Mouse (Mus musculus) midbrain, embryonic 15.5 days (tissue): ENCODE data around the gene Tle3. TPM values are rescaled to one million over a fixed set of nuclear protein-coding genes. Genes with fewer than 3 reads are reported as not detected.

ENCODE experiments used
- ATAC-seq: fragments of 200-750 bp; cut with Nextera tagmentation; replicated peaks from 2 replicates; pipeline ENCODE4 v1.8.0; 2017; ENCODE audit warnings: moderate TSS enrichment
- H3K27ac ChIP-seq: fragments of 300-500 bp; sonication (generic); 2 replicates; pipeline ENCODE4 v1.5.1; 2015; ENCODE audit warnings: mild to moderate bottlenecking, inconsistent platforms
- H3K27me3 ChIP-seq: fragments of 300-500 bp; sonication (generic); replicated peaks from 2 replicates; pipeline ENCODE4 v1.6.1; 2015; ENCODE audit warnings: inconsistent platforms
- H3K36me3 ChIP-seq: fragments of 300-500 bp; sonication (generic); replicated peaks from 2 replicates; pipeline ENCODE4 v1.6.1; 2015; ENCODE audit warnings: inconsistent platforms
- H3K4me1 ChIP-seq: fragments of 300-500 bp; sonication (generic); 2 replicates; pipeline ENCODE4 v1.6.1; 2015; ENCODE audit warnings: inconsistent platforms
- H3K4me2 ChIP-seq: fragments of 300-500 bp; sonication (generic); 2 replicates; pipeline ENCODE4 v1.6.1; 2015; ENCODE audit warnings: inconsistent platforms, mild to moderate bottlenecking, moderate library complexity
- H3K4me3 ChIP-seq: fragments of 300-500 bp; sonication (generic); 2 replicates; pipeline ENCODE4 v1.5.1; 2015; ENCODE audit warnings: mild to moderate bottlenecking, inconsistent platforms
- H3K9ac ChIP-seq: fragments of 300-500 bp; sonication (generic); 2 replicates; pipeline ENCODE4 v1.6.1; 2015; ENCODE audit warnings: mild to moderate bottlenecking, inconsistent platforms
- H3K9me3 ChIP-seq: fragments of 300-500 bp; sonication (generic); 2 replicates; pipeline ENCODE4 v1.6.1; 2016; ENCODE audit warnings: inconsistent platforms
- WGBS: fragments of 180-500 bp; shearing (Covaris S2); methylation state at CpG from one replicate; pipeline ENCODE4 v1.1.7; 2015; ENCODE audit warnings: mixed read lengths; 5-methylcytosine and 5-hydroxymethylcytosine counted together
- polyA plus RNA-seq: library from polyadenylated mRNA; unstranded; fragments of >200 nt; fragmentation: Nextera tagmentation; extraction: Ambion mirVana; gene quantifications from 2 replicates; pipeline ENCODE4 v1.2.1, GENCODE M21; 2015

The Tle3 gene
- polyA plus RNA-seq, 1 experiment from 2014 or later, result 34.9 TPM

GRCm38 (mm10) chr9:61336591-61337587, 35.3 kb upstream of the Tle3 start:
- no peak overlapping the region for H3K4me3 ChIP-seq
- no peak overlapping the region for H3K9ac ChIP-seq
- no peak overlapping the region for H3K4me2 ChIP-seq
- H3K36me3 ChIP-seq, result no peaks in the 10 kb centered on the region
- 0 out of 2 replicates have a peak, but pooled peaks cover 5% of the 10 kb centered on the region for H3K4me1 ChIP-seq
- H3K27me3 ChIP-seq, result peaks cover 10% of the 10 kb centered on the region; the same call in 1 of the 2 replicates
- no peak for ATAC-seq
- no peaks in the 10 kb centered on the region for H3K9me3 ChIP-seq
- no peak overlapping the region for H3K27ac ChIP-seq
- 42% methylated on average over 17 of the region's 17 CpGs for WGBS

DNA sequence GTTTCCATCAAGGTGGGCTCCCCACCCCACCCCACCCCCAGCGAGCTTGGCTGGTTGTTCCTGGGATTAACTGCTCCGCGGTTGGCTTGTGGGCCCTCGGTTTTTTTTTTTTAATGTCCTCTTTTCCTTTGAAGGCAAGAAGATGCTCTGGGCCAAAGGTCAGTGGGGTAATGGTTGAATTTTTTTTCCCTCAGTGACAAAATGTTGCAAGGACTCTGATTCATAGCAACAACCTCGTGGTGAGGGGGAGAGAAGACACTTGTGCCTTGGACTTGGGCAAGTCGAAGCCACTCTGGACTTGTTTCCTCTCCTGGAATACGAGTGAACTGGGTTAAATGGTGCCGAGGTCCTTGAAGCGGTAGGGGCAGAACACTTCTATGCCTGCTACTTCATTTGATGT, 34.5 kb upstream of the Tle3 start:
- Histone ChIP-seq H3K4me2 (no peak overlapping the region), H3K4me3 (no peak overlapping the region), H3K9ac (no peak overlapping the region), H3K4me1 (0 out of 2 replicates have a peak, but pooled peaks cover 5% of the 10 kb centered on the region), H3K27me3 (peaks cover 12% of the 10 kb centered on the region; the same call in 1 of the 2 replicates), H3K27ac (no peak overlapping the region), H3K36me3 (no peaks in the 10 kb centered on the region), H3K9me3 (no peaks in the 10 kb centered on the region)
- ATAC-seq, result no peak
- 23% methylated on average over 9 of the region's 9 CpGs for WGBS

DNA sequence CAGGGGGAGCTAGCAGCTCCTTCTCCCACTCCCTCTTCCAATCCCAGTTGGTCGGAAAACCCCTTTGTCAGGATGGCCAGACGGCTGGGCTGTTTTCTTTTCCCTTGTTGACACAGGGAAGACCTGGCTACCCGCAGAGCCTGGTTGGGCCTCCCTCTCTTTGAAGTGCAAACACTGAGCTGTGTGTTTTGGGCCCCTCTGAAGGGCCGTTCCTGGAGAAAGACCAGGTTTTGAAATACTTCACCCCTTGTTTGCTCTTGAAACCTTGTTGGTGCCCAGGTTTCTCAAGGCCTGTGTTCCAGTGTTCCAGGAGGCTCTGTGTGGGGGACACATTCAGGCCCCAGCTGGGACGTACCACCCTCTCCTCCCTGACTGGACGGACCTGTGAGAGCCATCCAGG, 32.9 kb upstream of the Tle3 start:
- no peak for ATAC-seq
- H3K4me1 ChIP-seq, result 0 out of 2 replicates have a peak, but pooled peaks cover 5% of the 10 kb centered on the region
- H3K4me3 ChIP-seq, result no peak overlapping the region
- no peak overlapping the region for H3K27ac ChIP-seq
- H3K9me3 ChIP-seq, result no peaks in the 10 kb centered on the region
- H3K36me3 ChIP-seq, result no peaks in the 10 kb centered on the region
- WGBS, result 29% methylated on average over 6 of the region's 6 CpGs
- H3K4me2 ChIP-seq, result no peak overlapping the region
- H3K9ac ChIP-seq, result no peak overlapping the region
- peaks cover 12% of the 10 kb centered on the region; the same call in 1 of the 2 replicates for H3K27me3 ChIP-seq

DNA sequence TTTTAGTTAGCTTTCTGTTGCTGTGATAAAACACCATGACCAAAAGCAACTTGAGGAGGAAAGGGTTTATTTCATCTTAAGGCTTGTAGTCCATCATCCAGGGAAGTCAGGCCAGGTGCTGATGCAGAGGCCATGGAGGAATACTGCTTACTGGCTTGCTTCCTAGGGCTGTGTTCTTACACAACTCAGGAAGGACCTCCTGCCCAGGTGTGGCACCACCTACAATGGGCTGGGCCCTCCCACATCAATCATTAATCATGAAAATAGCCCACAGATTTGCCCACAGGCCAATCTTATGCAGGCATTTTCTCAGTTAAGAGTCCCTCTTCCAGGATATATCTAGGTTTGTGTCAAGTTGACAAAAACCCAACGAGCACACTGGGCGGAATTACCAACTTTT, 31.8 kb upstream of the Tle3 start:
- WGBS, result 91% methylated on average over 2 of the region's 2 CpGs
- Histone ChIP-seq H3K36me3 (no peaks in the 10 kb centered on the region), H3K4me1 (0 out of 2 replicates have a peak, but pooled peaks cover 5% of the 10 kb centered on the region), H3K9ac (no peak overlapping the region), H3K9me3 (no peaks in the 10 kb centered on the region), H3K4me3 (no peak overlapping the region), H3K27ac (no peak overlapping the region), H3K4me2 (no peak overlapping the region), H3K27me3 (peaks cover 15% of the 10 kb centered on the region; the same call in 1 of the 2 replicates)
- ATAC-seq, result no peak

DNA sequence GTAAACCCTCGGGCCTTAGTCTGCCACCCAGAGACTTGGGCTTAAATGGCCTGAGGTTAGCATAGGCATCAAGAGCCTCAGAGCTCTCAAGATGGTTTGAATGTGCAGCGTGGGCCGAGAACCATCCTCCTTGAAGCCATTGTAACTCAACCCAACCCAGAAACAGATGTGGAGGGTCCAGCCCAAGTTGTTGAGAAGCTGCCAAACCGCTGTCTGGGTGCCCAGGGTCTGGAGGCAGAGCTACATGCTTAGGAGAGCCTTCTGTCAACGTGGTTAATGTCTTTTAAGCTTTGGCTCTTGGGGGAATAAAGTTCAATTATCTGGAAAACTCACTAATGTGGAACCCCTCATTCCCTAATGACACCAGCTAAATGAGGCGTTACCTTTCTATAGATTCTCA, 29.9 kb upstream of the Tle3 start:
- H3K27me3 ChIP-seq, result peaks cover 13% of the 10 kb centered on the region; the same call in 1 of the 2 replicates
- H3K4me1 ChIP-seq, result peaks cover 10% of the 10 kb centered on the region; the same call in 1 of the 2 replicates
- no peak overlapping the region for H3K9ac ChIP-seq
- no peak overlapping the region for H3K4me3 ChIP-seq
- no peak overlapping the region for H3K27ac ChIP-seq
- WGBS, result 71% methylated on average over 6 of the region's 6 CpGs
- no peak for ATAC-seq
- H3K36me3 ChIP-seq, result no peaks in the 10 kb centered on the region
- no peak overlapping the region for H3K4me2 ChIP-seq
- no peaks in the 10 kb centered on the region for H3K9me3 ChIP-seq

- WGBS, result 81% methylated on average over 6 of the region's 6 CpGs
- peaks cover 8% of the 10 kb centered on the region; the same call in 1 of the 2 replicates for H3K27me3 ChIP-seq
- H3K9ac ChIP-seq, result no peak overlapping the region
- no peak overlapping the region for H3K27ac ChIP-seq
- peaks cover 15% of the 10 kb centered on the region for H3K4me1 ChIP-seq
- no peaks in the 10 kb centered on the region for H3K9me3 ChIP-seq
- ATAC-seq, result no peak
- no peaks in the 10 kb centered on the region for H3K36me3 ChIP-seq
- H3K4me3 ChIP-seq, result no peak overlapping the region
- no peak overlapping the region for H3K4me2 ChIP-seq
Measured at GRCm38 (mm10) chr9:61344684-61345083, 27.5 kb upstream of the Tle3 start.

DNA sequence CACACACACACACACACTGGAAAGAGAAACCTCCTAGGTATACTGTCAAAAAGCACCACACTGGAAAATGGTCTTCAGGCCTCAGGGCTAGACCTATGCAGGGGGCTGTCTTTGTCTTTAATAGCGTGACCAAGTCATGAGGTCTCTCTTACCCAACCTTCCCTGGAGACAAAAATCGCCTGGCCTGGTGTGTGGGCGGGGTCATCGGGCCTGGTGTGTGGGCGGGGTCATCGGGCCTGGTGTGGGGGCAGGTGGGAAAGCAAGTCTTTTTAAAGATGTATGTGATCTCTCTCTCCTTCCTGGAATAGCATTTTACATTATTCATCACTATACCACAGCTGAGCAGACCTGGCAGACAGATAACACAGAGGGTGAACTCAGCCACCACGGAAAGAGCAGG, 25.2 kb upstream of the Tle3 start:
- Histone ChIP-seq H3K9ac (no peak overlapping the region), H3K27ac (no peak overlapping the region), H3K4me2 (no peak overlapping the region), H3K27me3 (peaks cover 4% of the 10 kb centered on the region; the same call in 1 of the 2 replicates), H3K9me3 (no peaks in the 10 kb centered on the region), H3K4me3 (no peak overlapping the region), H3K4me1 (peaks cover 15% of the 10 kb centered on the region), H3K36me3 (no peaks in the 10 kb centered on the region)
- WGBS, result 26% methylated on average over 7 of the region's 7 CpGs
- ATAC-seq, result no peak

GRCm38 (mm10) chr9:61348036-61348435, 24.1 kb upstream of the Tle3 start:
- no peak overlapping the region for H3K9ac ChIP-seq
- WGBS, result 86% methylated on average over 9 of the region's 9 CpGs
- H3K9me3 ChIP-seq, result no peaks in the 10 kb centered on the region
- no peak overlapping the region for H3K4me3 ChIP-seq
- peaks cover 15% of the 10 kb centered on the region for H3K4me1 ChIP-seq
- no peak for ATAC-seq
- no peaks in the 10 kb centered on the region for H3K36me3 ChIP-seq
- no peak overlapping the region for H3K27ac ChIP-seq
- peaks cover 4% of the 10 kb centered on the region; the same call in 1 of the 2 replicates for H3K27me3 ChIP-seq
- no peak overlapping the region for H3K4me2 ChIP-seq

GRCm38 (mm10) chr9:61348616-61349015, 23.6 kb upstream of the Tle3 start:
- Histone ChIP-seq H3K4me1 (peaks cover 15% of the 10 kb centered on the region), H3K4me3 (no peak overlapping the region), H3K36me3 (no peaks in the 10 kb centered on the region), H3K9ac (no peak overlapping the region), H3K27ac (no peak overlapping the region), H3K27me3 (peaks cover 4% of the 10 kb centered on the region; the same call in 1 of the 2 replicates), H3K4me2 (no peak overlapping the region), H3K9me3 (no peaks in the 10 kb centered on the region)
- 62% methylated on average over 6 of the region's 6 CpGs for WGBS
- ATAC-seq, result no peak

GRCm38 (mm10) chr9:61349697-61350096, 22.5 kb upstream of the Tle3 start:
- WGBS, result 92% methylated on average over 7 of the region's 7 CpGs
- ATAC-seq, result no peak
- Histone ChIP-seq H3K4me2 (no peak overlapping the region), H3K27ac (no peak overlapping the region), H3K4me3 (no peak overlapping the region), H3K27me3 (peaks cover 4% of the 10 kb centered on the region; the same call in 1 of the 2 replicates), H3K9ac (no peak overlapping the region), H3K4me1 (peaks cover 15% of the 10 kb centered on the region), H3K36me3 (no peaks in the 10 kb centered on the region), H3K9me3 (no peaks in the 10 kb centered on the region)

DNA sequence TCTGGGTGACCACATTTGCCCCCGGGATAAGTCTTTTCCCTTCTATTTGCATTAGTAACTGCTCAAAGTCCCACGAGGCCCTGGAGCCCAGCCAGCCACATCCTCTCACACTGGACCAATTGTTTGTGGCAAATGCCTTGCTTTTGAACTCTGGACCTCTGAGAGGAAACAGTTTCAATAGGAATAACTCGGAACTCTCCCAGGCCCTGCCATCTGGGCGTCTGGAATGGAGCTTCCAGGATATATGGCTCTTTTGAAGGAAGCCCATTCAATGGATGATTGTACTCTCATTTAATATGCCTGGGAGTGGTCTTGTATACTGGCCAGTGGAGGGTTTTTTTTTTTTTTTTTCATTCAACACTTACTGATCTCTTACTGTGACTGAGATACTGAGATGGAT, 21.0 kb upstream of the Tle3 start:
- 13% methylated on average over 4 of the region's 4 CpGs for WGBS
- no peaks in the 10 kb centered on the region for H3K9me3 ChIP-seq
- no peak overlapping the region for H3K27ac ChIP-seq
- no peaks in the 10 kb centered on the region for H3K27me3 ChIP-seq
- no peak overlapping the region for H3K9ac ChIP-seq
- ATAC-seq, result no peak
- H3K4me3 ChIP-seq, result no peak overlapping the region
- H3K4me2 ChIP-seq, result no peak overlapping the region
- H3K36me3 ChIP-seq, result no peaks in the 10 kb centered on the region
- H3K4me1 ChIP-seq, result peaks cover 15% of the 10 kb centered on the region

DNA sequence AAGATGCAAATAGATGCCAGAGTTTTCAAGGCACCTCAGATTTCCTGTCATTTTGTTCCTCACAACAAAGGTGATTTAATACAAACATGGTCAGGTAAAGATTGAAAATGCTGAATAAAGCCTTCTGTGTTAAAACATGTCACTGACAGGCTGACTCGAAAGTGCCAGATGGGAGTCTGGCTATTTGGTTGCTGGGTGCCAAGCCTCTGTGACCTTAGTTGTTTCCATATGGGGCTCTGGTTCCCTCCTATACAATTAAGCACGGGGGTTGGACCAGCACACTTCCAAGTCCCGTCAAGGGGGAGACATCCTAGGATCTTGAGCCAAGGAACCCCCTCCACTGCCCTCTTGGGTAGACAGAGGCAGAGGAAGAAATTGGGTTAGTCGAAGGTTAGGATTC, 13.2 kb upstream of the Tle3 start:
- no peak for ATAC-seq
- H3K27ac ChIP-seq, result no peak overlapping the region
- no peak overlapping the region for H3K4me3 ChIP-seq
- WGBS, result 19% methylated on average over 4 of the region's 4 CpGs
- no peaks in the 10 kb centered on the region for H3K9me3 ChIP-seq
- no peak overlapping the region for H3K4me2 ChIP-seq
- no peaks in the 10 kb centered on the region for H3K36me3 ChIP-seq
- H3K4me1 ChIP-seq, result peaks cover 32% of the 10 kb centered on the region
- no peak overlapping the region for H3K9ac ChIP-seq
- 0 out of 2 replicates have a peak, but pooled peaks cover 1% of the 10 kb centered on the region for H3K27me3 ChIP-seq
